Mouse (Mus musculus): ENCODE measurements around the gene Vmn1r208. TPM values are rescaled to one million over a fixed set of nuclear protein-coding genes. Genes with fewer than 3 reads are reported as not detected.
"Not testable (repeated sequence)": the region's sequence is repeated elsewhere in the genome, so short reads cannot be mapped to it uniquely, and the experiment has no call there.

Vmn1r208 gene
- not detected in 2 replicates for polyA plus RNA-seq (2015; fragmentation: Nextera tagmentation; extraction: Ambion mirVana)

DNA sequence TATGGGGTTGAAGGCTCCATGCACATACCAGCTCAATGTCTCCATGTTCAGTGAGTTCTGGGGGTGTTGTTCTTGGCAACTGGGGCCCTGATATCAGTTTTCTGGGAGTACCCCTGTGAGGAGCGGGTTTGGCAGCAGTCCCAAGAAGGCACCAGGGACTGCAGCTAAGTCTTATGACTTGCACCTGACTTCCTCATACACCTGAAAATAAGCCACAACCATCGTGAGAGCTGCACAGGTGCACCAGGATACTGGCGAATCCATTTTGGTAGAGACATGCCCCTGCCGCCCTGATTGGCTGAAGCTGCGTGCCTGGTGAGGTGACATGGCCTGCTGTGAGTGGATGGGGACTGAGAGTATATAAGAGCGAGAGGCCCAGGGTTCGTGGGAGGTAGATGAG lies at the start of gene Vmn1r208:
TSS of gene Vmn1r208 (minus strand) at position 101 of the 400 bp plus-strand sequence.
- no CpG with 5 or more reads among the region's 7 CpGs for WGBS
- H3K27me3 ChIP-seq; ATAC-seq (ENCODE audit: borderline replicate concordance, extremely low read depth, low FRiP score, low TSS enrichment); H3K4me3 ChIP-seq; H3K27ac ChIP-seq; H3K9me3 ChIP-seq; H3K4me2 ChIP-seq; H3K4me1 ChIP-seq; H3K9ac ChIP-seq; H3K36me3 ChIP-seq: not testable (repeated sequence)

- not testable (repeated sequence) for H3K4me3 ChIP-seq; H3K27me3 ChIP-seq; ATAC-seq (ENCODE audit: borderline replicate concordance, extremely low read depth, low FRiP score, low TSS enrichment); H3K9ac ChIP-seq; H3K27ac ChIP-seq; H3K4me1 ChIP-seq; H3K36me3 ChIP-seq; H3K4me2 ChIP-seq; H3K9me3 ChIP-seq
- WGBS: 86% methylated on average over 1 of the region's 1 CpGs
These were observed 44.4 kb upstream of the Vmn1r208 start for GRCm38 (mm10) chr13:22821601-22822000.

DNA sequence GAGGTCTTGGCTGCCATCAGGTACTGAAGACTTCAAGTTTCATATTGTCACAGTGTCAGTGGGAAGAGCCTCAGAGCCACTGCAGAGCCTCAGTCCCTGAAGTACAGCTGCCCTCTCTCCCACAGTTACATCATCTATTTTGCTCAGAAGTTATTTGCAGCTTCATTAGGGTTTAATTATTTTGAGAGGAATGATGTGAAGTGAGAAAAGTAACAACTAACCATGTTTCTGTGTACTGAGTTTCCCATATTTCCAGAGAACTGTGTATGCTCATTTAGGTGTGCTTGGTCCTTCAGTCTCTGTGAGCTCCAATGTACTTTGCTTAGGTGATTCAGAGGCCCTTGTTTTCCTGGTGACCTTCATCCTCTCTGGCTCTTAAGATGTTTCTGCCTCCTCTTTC lies 32.4 kb upstream of the Vmn1r208 start, which contains the start of gene Vmn1r209:
TSS of gene Vmn1r209 (minus strand) at position 101 of the 400 bp plus-strand sequence.
- not testable (repeated sequence) for H3K4me2 ChIP-seq; H3K4me1 ChIP-seq; H3K36me3 ChIP-seq; H3K9me3 ChIP-seq; H3K27ac ChIP-seq; H3K4me3 ChIP-seq; H3K27me3 ChIP-seq; ATAC-seq (ENCODE audit: borderline replicate concordance, extremely low read depth, low FRiP score, low TSS enrichment); H3K9ac ChIP-seq

DNA sequence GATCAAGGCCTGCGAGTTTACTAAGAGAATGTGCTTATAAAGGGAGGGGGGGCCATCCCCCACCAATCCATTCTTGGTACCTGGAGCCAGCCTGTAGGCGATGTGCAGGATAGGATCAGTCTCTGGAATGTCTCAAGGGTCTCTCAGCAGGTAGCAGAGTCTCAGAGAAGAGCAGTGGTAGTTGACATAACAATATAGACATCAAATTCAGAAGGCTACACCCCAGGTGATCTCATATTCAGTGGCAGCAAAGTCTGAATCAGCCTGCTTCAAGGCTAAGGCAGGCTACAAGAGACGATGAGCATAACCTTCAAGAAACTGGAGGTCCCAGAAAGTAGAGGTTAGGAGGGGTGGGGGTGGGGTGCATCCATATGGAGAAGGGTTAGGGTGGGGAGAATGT lies 10.9 kb upstream of the Vmn1r208 start:
- 78% methylated on average over 3 of the region's 3 CpGs for WGBS
- H3K27me3 ChIP-seq: not testable (repeated sequence)

DNA sequence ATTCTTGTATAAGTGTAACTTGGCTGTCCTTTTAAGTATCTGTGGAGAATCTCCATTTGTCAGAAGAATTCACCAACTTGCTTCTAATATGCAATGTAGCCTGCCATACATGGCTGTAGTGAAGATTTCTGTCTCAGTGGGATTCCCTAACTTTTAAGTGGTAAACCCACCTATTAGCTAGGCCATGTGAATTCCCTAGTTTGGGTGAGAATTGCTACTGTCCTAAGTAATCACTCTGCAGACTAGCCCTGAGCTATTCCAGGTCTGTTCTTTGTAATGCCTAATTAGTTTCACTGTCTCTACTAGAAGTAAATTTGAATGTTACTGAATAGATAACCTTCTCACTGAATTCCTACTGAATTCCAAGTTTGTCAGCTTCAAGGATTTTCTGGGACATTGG lies 7.0 kb upstream of the Vmn1r208 start:
- not testable (repeated sequence) for ATAC-seq (ENCODE audit: borderline replicate concordance, extremely low read depth, low FRiP score, low TSS enrichment); H3K27me3 ChIP-seq; H3K4me1 ChIP-seq; H3K4me2 ChIP-seq; H3K9ac ChIP-seq; H3K4me3 ChIP-seq; H3K27ac ChIP-seq; H3K9me3 ChIP-seq; H3K36me3 ChIP-seq

More for the DNA sequence above, 10.9 kb upstream of the Vmn1r208 start:
- not testable (repeated sequence) for H3K9ac ChIP-seq; H3K4me1 ChIP-seq; H3K36me3 ChIP-seq; ATAC-seq (ENCODE audit: borderline replicate concordance, extremely low read depth, low FRiP score, low TSS enrichment); H3K4me2 ChIP-seq; H3K9me3 ChIP-seq; H3K4me3 ChIP-seq; H3K27ac ChIP-seq

DNA sequence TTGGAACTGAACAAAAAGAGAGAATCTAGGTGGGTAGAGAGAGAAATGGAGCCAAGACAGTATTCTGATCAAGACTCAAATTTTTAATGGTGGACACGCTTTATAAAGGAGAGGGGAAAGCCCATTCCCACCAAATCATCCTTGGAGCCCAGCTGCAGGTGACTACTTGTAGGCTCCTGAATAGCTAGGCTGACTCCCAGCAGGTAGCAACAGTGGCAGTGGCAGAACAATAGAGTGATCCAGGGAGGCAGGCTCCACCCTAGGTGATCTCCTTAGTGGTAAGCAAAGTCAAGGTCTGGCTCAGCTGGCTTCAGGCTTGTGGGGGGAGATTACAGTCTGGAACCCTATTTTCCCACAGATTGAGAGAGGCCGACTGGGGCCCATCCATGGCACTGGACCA lies 5.6 kb downstream of the Vmn1r208 start:
- not testable (repeated sequence) for H3K9ac ChIP-seq; H3K27me3 ChIP-seq; H3K4me2 ChIP-seq; H3K4me3 ChIP-seq; H3K27ac ChIP-seq; H3K9me3 ChIP-seq; H3K36me3 ChIP-seq; H3K4me1 ChIP-seq; ATAC-seq (ENCODE audit: borderline replicate concordance, extremely low read depth, low FRiP score, low TSS enrichment)
- WGBS: 80% methylated on average over 1 of the region's 2 CpGs

DNA sequence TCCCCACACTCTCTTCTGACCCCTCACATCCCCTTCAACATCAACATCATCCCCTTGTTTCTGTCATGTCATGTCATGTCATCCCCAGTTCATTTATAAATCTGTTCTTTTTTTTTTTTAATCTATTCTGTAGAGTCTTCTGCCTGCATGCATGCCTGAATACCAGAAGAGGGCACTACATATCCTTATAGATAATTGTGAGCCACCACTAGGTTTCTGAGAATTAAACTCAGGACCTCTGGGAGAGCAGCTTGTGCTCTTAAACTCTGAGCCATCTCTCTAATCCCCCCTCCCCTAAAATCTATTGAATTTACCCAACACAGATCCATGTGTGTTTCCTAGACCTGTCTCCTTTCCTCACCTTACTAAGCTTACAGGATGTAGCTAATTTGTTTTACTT lies 29.7 kb downstream of the Vmn1r208 start:
- Histone ChIP-seq H3K4me1 (no peaks in the 10 kb centered on the region), H3K4me3 (no peak overlapping the region), H3K27ac (no peak overlapping the region), H3K36me3 (no peaks in the 10 kb centered on the region), H3K4me2 (no peak overlapping the region), H3K9ac (no peak overlapping the region), H3K9me3 (no peaks in the 10 kb centered on the region), H3K27me3 (no peaks in the 10 kb centered on the region)
- no peak for ATAC-seq (ENCODE audit: borderline replicate concordance, extremely low read depth, low FRiP score, low TSS enrichment)

DNA sequence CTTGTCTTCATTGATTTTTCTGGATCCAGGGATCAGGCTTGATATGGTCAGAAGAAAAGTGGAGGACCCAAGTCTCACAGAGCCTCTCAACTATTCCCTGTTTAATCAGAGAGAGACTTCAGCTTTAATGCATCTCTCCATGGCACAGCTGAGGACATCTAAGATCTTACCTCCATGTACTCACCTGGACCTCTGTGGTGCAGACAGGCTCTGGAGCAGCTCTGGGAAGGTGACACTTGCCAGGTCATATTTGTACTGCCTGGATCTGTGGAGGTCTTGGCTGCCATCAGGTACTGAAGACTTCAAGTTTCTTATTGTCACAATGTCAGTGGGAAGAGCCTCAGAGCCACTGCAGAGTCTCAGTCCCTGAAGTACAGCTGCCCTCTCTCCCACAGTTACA lies 47.7 kb downstream of the Vmn1r208 start, which contains the start of gene Vmn1r207-ps:
TSS of gene Vmn1r207-ps (minus strand) at position 101 of the 400 bp plus-strand sequence.
- not testable (repeated sequence) for H3K9me3 ChIP-seq; H3K27ac ChIP-seq; ATAC-seq (ENCODE audit: borderline replicate concordance, extremely low read depth, low FRiP score, low TSS enrichment); H3K9ac ChIP-seq; H3K4me3 ChIP-seq; H3K4me1 ChIP-seq; H3K36me3 ChIP-seq; H3K27me3 ChIP-seq; H3K4me2 ChIP-seq

Other genes with a start within 250 kb of the Vmn1r208 start
- not detected in 2 replicates for gene Vmn1r204, start 224.2 kb downstream of the Vmn1r208 start, polyA plus RNA-seq (2015; fragmentation: Nextera tagmentation; extraction: Ambion mirVana)
- gene Vmn1r205, start 184.4 kb downstream of the Vmn1r208 start, polyA plus RNA-seq (2015; fragmentation: Nextera tagmentation; extraction: Ambion mirVana): not detected in 2 replicates
- gene Vmn1r206, start 153.1 kb downstream of the Vmn1r208 start, polyA plus RNA-seq (2015; fragmentation: Nextera tagmentation; extraction: Ambion mirVana): not detected in 2 replicates
- gene Vmn1r207-ps, start 47.8 kb downstream of the Vmn1r208 start, polyA plus RNA-seq (2015; fragmentation: Nextera tagmentation; extraction: Ambion mirVana): not detected in 2 replicates
- not detected in 2 replicates for gene Vmn1r209, start 32.3 kb upstream of the Vmn1r208 start, polyA plus RNA-seq (2015; fragmentation: Nextera tagmentation; extraction: Ambion mirVana)
- gene Vmn1r210, start 53.9 kb upstream of the Vmn1r208 start, polyA plus RNA-seq (2015; fragmentation: Nextera tagmentation; extraction: Ambion mirVana): not detected in 2 replicates
- gene Vmn1r211, start 80.2 kb upstream of the Vmn1r208 start, polyA plus RNA-seq (2015; fragmentation: Nextera tagmentation; extraction: Ambion mirVana): not detected in 2 replicates
- not detected in 2 replicates for gene Vmn1r212, start 106.8 kb upstream of the Vmn1r208 start, polyA plus RNA-seq (2015; fragmentation: Nextera tagmentation; extraction: Ambion mirVana)
- not detected in 2 replicates for gene Vmn1r213, start 230.3 kb upstream of the Vmn1r208 start, polyA plus RNA-seq (2015; fragmentation: Nextera tagmentation; extraction: Ambion mirVana)